Mouse (Mus musculus) brain, embryonic 18.5 days (tissue): ENCODE measurements around the gene Brd3.

Source experiments
- DNase-seq: peaks from one replicate; pipeline ENCODE4 v3.0.0-alpha.2; 2012; ENCODE audit warnings: low read depth, low spot score

Gene Brd3

DNA sequence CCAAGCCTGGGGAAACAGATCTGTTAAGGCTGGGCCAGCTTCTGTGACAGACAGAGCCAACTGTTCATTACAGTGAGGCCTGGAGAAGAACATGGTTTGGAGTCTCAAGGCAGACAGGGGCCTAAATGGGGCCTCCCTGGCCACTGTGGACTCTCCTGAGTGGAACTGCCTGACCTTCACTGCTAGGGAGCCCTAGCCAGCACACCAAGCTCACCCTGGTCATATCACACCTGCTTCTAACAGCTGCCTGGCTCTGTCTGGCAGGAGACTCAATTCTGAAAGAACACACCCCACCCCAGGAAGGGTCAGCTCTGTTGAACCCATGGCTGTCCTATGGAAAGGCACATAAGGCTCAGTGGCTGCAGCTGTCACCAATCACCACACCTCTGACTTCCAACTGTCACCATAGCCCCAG lies 36.3 kb downstream of the Brd3 start:
- DNase-seq: no peak

DNA sequence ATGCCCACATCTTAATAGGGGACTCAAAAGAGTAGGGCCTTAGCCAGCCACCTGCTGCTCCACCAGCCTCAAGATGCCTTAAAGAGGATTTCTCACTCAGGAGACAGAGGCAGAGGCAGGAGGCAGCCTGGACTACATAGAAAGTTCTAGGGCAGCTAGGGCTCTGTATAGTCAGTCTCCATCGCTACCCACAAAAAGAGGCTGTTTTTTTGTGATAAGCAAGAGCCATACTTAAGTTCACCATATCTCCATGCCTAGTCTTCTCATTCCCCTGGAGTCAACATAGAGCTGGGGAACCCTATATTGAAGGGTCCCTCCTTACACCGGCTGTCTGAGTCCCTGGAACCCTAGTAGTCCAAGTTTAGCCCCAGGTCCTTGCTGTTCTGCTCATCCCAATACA lies 36.9 kb downstream of the Brd3 start:
- DNase-seq: no peak

GRCm38 (mm10) chr2:27469991-27470355 lies 37.5 kb downstream of the Brd3 start:
- DNase-seq: no peak

DNA sequence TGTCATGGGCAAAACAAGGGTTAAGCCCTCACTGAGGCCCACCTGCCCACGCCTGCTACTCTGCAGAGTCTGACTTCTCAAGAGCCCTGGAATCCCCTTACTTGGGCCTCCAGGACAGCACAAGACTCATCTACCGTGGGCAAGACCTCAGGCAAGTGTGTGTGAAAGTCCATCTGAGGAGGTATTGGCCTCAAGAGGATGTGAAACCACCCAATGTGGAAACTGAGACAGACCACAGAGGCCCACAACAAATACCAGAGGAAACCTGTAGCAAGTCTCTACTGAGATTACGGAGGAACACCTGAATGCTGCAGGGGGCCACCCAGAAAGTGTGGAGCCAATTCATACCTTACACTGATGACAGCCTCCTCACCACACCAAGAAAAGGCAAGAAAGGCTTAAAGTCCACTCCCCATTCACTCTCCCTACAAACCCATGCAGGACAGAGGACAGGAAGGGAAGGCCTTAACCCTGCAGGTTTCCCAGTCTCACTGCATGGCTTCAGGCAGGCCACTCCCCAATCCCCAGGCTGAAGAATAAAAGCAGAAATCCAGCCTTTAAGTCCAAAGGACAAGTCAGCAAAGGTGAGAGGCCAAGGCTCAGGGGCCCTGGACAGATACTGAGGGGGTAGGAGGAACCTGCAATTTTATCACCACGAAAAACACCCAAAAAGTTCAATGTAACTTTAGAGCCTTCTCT lies 38.0 kb downstream of the Brd3 start:
- no peak for DNase-seq

GRCm38 (mm10) chr2:27462901-27463300 lies 44.6 kb downstream of the Brd3 start:
- DNase-seq: no peak

GRCm38 (mm10) chr2:27461881-27462660 lies 45.4 kb downstream of the Brd3 start:
- DNase-seq: no peak

- DNase-seq: no peak
These were observed 46.8 kb downstream of the Brd3 start for GRCm38 (mm10) chr2:27460651-27461050.

GRCm38 (mm10) chr2:27460163-27460562 lies 47.3 kb downstream of the Brd3 start:
- DNase-seq: no peak

GRCm38 (mm10) chr2:27459735-27460134 lies 47.7 kb downstream of the Brd3 start:
- DNase-seq: no peak

DNA sequence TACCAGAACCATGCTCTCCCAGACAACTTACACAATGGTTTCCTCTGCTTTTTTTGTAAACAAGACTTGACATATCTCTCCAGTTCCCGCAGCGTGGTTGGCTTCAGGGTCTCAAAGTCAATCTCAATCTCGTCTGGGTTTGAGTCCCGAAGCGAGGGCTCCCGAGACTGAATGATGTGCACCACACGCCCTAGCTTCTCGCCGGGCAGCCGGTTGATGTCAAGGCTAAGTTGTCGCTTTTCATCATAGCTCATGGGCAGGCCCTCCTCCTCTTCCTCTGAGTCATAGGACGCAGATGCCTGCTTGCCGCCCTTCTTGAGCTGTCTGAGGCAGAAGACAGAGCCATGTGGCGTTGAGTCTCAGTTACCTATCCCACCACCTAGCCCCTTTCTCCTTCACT lies 57.2 kb downstream of the Brd3 start:
- no peak for DNase-seq

GRCm38 (mm10) chr2:27447782-27448181 lies 59.7 kb downstream of the Brd3 start:
- DNase-seq: no peak

- DNase-seq: no peak
These were observed 60.6 kb downstream of the Brd3 start for GRCm38 (mm10) chr2:27446812-27447211.

- DNase-seq: no peak
These were observed 61.6 kb downstream of the Brd3 start for GRCm38 (mm10) chr2:27445910-27446309.

GRCm38 (mm10) chr2:27443450-27443708 lies 64.1 kb downstream of the Brd3 start:
- no peak for DNase-seq

GRCm38 (mm10) chr2:27442708-27443449 lies 64.6 kb downstream of the Brd3 start:
- DNase-seq: no peak

- peak; percentile 99 for DNase-seq
These were observed 65.4 kb downstream of the Brd3 start, which contains the start of gene Brd3os for GRCm38 (mm10) chr2:27441767-27442707. TSS of gene Brd3os (plus strand) at chr2:27442324.

GRCm38 (mm10) chr2:27438281-27438680 lies 69.2 kb downstream of the Brd3 start:
- DNase-seq: no peak

GRCm38 (mm10) chr2:27437876-27438275 lies 69.6 kb downstream of the Brd3 start:
- DNase-seq: no peak

GRCm38 (mm10) chr2:27432599-27432998 lies 74.9 kb downstream of the Brd3 start:
- DNase-seq: no peak

- DNase-seq: no peak
These were observed 76.8 kb downstream of the Brd3 start for GRCm38 (mm10) chr2:27430621-27431020.

- peak; percentile 69 for DNase-seq
These were observed 79.4 kb downstream of the Brd3 start for GRCm38 (mm10) chr2:27428071-27428470.
